Mouse (Mus musculus) urinary bladder, postnatal 36 days (tissue): ENCODE measurements around the gene Brd7.

Source experiments
- DNase-seq, 2 experiments: peaks; one replicate each; pipeline ENCODE4 v3.0.0; 2022; ENCODE audit warnings: low spot score in 2 of 2, mixed read lengths in 1 of 2

Brd7 gene

GRCm38 (mm10) chr8:88357226-88357933 lies 4.6 kb downstream of the Brd7 start:
- DNase-seq: no peak

- DNase-seq: no peak
Observed at GRCm38 (mm10) chr8:88349046-88349445, 12.9 kb downstream of the Brd7 start.

GRCm38 (mm10) chr8:88342026-88342425 lies 20.0 kb downstream of the Brd7 start:
- no peak for DNase-seq

- DNase-seq: no peak
Observed at GRCm38 (mm10) chr8:88339887-88340695, 21.9 kb downstream of the Brd7 start.

- no peak for DNase-seq
Observed at GRCm38 (mm10) chr8:88339221-88339620, 22.8 kb downstream of the Brd7 start.

- no peak for DNase-seq
Observed at GRCm38 (mm10) chr8:88334975-88335374, 27.0 kb downstream of the Brd7 start.

- no peak for DNase-seq
Observed at GRCm38 (mm10) chr8:88334384-88334783, 27.6 kb downstream of the Brd7 start.

GRCm38 (mm10) chr8:88330816-88331215 lies 31.2 kb downstream of the Brd7 start:
- DNase-seq: no peak

GRCm38 (mm10) chr8:88328689-88329088 lies 33.3 kb downstream of the Brd7 start:
- DNase-seq: no peak

GRCm38 (mm10) chr8:88326328-88326727 lies 35.7 kb downstream of the Brd7 start:
- no peak for DNase-seq

GRCm38 (mm10) chr8:88325795-88326194 lies 36.2 kb downstream of the Brd7 start:
- no peak for DNase-seq

- no peak for DNase-seq
Observed at GRCm38 (mm10) chr8:88325251-88325650, 36.7 kb downstream of the Brd7 start.

GRCm38 (mm10) chr8:88324760-88325159 lies 37.2 kb downstream of the Brd7 start:
- DNase-seq: no peak

- no peak for DNase-seq
Observed at GRCm38 (mm10) chr8:88323523-88323922, 38.5 kb downstream of the Brd7 start.

GRCm38 (mm10) chr8:88321387-88321786 lies 40.6 kb downstream of the Brd7 start:
- DNase-seq: no peak

- no peak for DNase-seq
Observed at GRCm38 (mm10) chr8:88320134-88320533, 41.9 kb downstream of the Brd7 start.

- DNase-seq: no peak
Observed at GRCm38 (mm10) chr8:88318151-88318550, 43.8 kb downstream of the Brd7 start.

GRCm38 (mm10) chr8:88317341-88317740 lies 44.7 kb downstream of the Brd7 start:
- DNase-seq: no peak

- peak; percentile 18 to 52 for DNase-seq
Observed at GRCm38 (mm10) chr8:88316139-88316931, 45.7 kb downstream of the Brd7 start.

- no peak for DNase-seq
Observed at GRCm38 (mm10) chr8:88315302-88315701, 46.7 kb downstream of the Brd7 start.

GRCm38 (mm10) chr8:88313991-88314390 lies 48.0 kb downstream of the Brd7 start:
- no peak for DNase-seq

GRCm38 (mm10) chr8:88312966-88313365 lies 49.0 kb downstream of the Brd7 start:
- peak in 1 of 2 experiments; percentile 56 for DNase-seq
